Mouse (Mus musculus): ENCODE measurements around the gene St6galnac4. TPM values are rescaled to one million over a fixed set of nuclear protein-coding genes. Genes with fewer than 3 reads are reported as not detected.
A peak's percentile ranks its signal among the peaks of the same experiment; 100 is the strongest.

Gene St6galnac4
- polyA plus RNA-seq, 1 experiment, result 9.6 TPM

GRCm38 (mm10) chr2:32576532-32576931, 10.4 kb upstream of the St6galnac4 start:
- H3K4me3 ChIP-seq (ENCODE audit: low read depth, low read length), result no peak overlapping the region
- no peak overlapping the region for H3K27ac ChIP-seq (ENCODE audit: insufficient read depth, low read depth, low read length)
- WGBS, result 84% methylated on average over 9 of the region's 9 CpGs
- TF ChIP-seq POLR2A (IDR thresholded peaks at IDR 0.05; ENCODE audit: low read depth, low read length) (no peak), CTCF (IDR thresholded peaks at IDR 0.05; ENCODE audit: extremely low read depth, insufficient read length, insufficient replicate concordance, low read depth, low read length) (no peak)
- peaks cover 4% of the 10 kb centered on the region; the same call in 1 of the 2 replicates for H3K36me3 ChIP-seq (ENCODE audit: control insufficient read depth, insufficient read depth, low read length)
- H3K27me3 ChIP-seq (ENCODE audit: control insufficient read depth, insufficient read depth, low read length), result peaks cover 3% of the 10 kb centered on the region; the same call in 1 of the 2 replicates
- peaks cover 9% of the 10 kb centered on the region for H3K4me1 ChIP-seq (ENCODE audit: control insufficient read depth, insufficient read depth, insufficient read length, low read length)

- Histone ChIP-seq H3K27me3 (ENCODE audit: control insufficient read depth, insufficient read depth, low read length) (peaks cover 3% of the 10 kb centered on the region; the same call in 1 of the 2 replicates), H3K27ac (ENCODE audit: insufficient read depth, low read depth, low read length) (no peak overlapping the region), H3K4me1 (ENCODE audit: control insufficient read depth, insufficient read depth, insufficient read length, low read length) (peaks cover 9% of the 10 kb centered on the region), H3K4me3 (ENCODE audit: low read depth, low read length) (no peak overlapping the region), H3K36me3 (ENCODE audit: control insufficient read depth, insufficient read depth, low read length) (no peaks in the 10 kb centered on the region)
- TF ChIP-seq CTCF (IDR thresholded peaks at IDR 0.05; ENCODE audit: extremely low read depth, insufficient read length, insufficient replicate concordance, low read depth, low read length) (no peak), POLR2A (IDR thresholded peaks at IDR 0.05; ENCODE audit: low read depth, low read length) (no peak)
- 37% methylated on average over 28 of the region's 30 CpGs for WGBS
These were observed 8.5 kb upstream of the St6galnac4 start for GRCm38 (mm10) chr2:32578146-32579046.

GRCm38 (mm10) chr2:32581450-32582095, 5.3 kb upstream of the St6galnac4 start:
- peaks cover 3% of the 10 kb centered on the region; the same call in 1 of the 2 replicates for H3K27me3 ChIP-seq (ENCODE audit: control insufficient read depth, insufficient read depth, low read length)
- H3K4me1 ChIP-seq (ENCODE audit: control insufficient read depth, insufficient read depth, insufficient read length, low read length), result peaks cover 3% of the 10 kb centered on the region
- TF ChIP-seq CTCF (IDR thresholded peaks at IDR 0.05; ENCODE audit: extremely low read depth, insufficient read length, insufficient replicate concordance, low read depth, low read length), result no peak
- no peak for TF ChIP-seq POLR2A (IDR thresholded peaks at IDR 0.05; ENCODE audit: low read depth, low read length)
- no peak overlapping the region for H3K4me3 ChIP-seq (ENCODE audit: low read depth, low read length)
- H3K36me3 ChIP-seq (ENCODE audit: control insufficient read depth, insufficient read depth, low read length), result no peaks in the 10 kb centered on the region
- H3K27ac ChIP-seq (ENCODE audit: insufficient read depth, low read depth, low read length), result no peak overlapping the region
- 53% methylated on average over 19 of the region's 19 CpGs for WGBS

- H3K27ac ChIP-seq (ENCODE audit: insufficient read depth, low read depth, low read length), result no peak overlapping the region
- 15% methylated on average over 37 of the region's 37 CpGs for WGBS
- TF ChIP-seq CTCF (IDR thresholded peaks at IDR 0.05; ENCODE audit: extremely low read depth, insufficient read length, insufficient replicate concordance, low read depth, low read length), result peak; percentile 87; the same call in 1 of the 2 replicates
- TF ChIP-seq POLR2A (IDR thresholded peaks at IDR 0.05; ENCODE audit: low read depth, low read length), result no peak; the same call in 1 of the 2 replicates
- H3K4me3 ChIP-seq (ENCODE audit: low read depth, low read length), result peak overlapping the region; percentile 23; the same call in 1 of the 2 replicates
- H3K36me3 ChIP-seq (ENCODE audit: control insufficient read depth, insufficient read depth, low read length), result no peaks in the 10 kb centered on the region
- H3K27me3 ChIP-seq (ENCODE audit: control insufficient read depth, insufficient read depth, low read length), result peaks cover 3% of the 10 kb centered on the region; the same call in 1 of the 2 replicates
- peaks cover 9% of the 10 kb centered on the region for H3K4me1 ChIP-seq (ENCODE audit: control insufficient read depth, insufficient read depth, insufficient read length, low read length)
These were observed 3.8 kb upstream of the St6galnac4 start for GRCm38 (mm10) chr2:32582830-32583799.

- TF ChIP-seq CTCF (IDR thresholded peaks at IDR 0.05; ENCODE audit: extremely low read depth, insufficient read length, insufficient replicate concordance, low read depth, low read length), result no peak
- TF ChIP-seq POLR2A (IDR thresholded peaks at IDR 0.05; ENCODE audit: low read depth, low read length), result no peak
- Histone ChIP-seq H3K27me3 (ENCODE audit: control insufficient read depth, insufficient read depth, low read length) (no peaks in the 10 kb centered on the region), H3K36me3 (ENCODE audit: control insufficient read depth, insufficient read depth, low read length) (no peaks in the 10 kb centered on the region), H3K4me3 (ENCODE audit: low read depth, low read length) (no peak overlapping the region), H3K27ac (ENCODE audit: insufficient read depth, low read depth, low read length) (no peak overlapping the region), H3K4me1 (ENCODE audit: control insufficient read depth, insufficient read depth, insufficient read length, low read length) (peaks cover 10% of the 10 kb centered on the region)
- WGBS, result 86% methylated on average over 7 of the region's 7 CpGs
These were observed 1.7 kb upstream of the St6galnac4 start for GRCm38 (mm10) chr2:32585149-32585714.

- no peak for TF ChIP-seq CTCF (IDR thresholded peaks at IDR 0.05; ENCODE audit: extremely low read depth, insufficient read length, insufficient replicate concordance, low read depth, low read length)
- TF ChIP-seq POLR2A (IDR thresholded peaks at IDR 0.05; ENCODE audit: low read depth, low read length), result no peak; the same call in 1 of the 2 replicates
- Histone ChIP-seq H3K27ac (ENCODE audit: insufficient read depth, low read depth, low read length) (peak overlapping the region; percentile 67), H3K4me3 (ENCODE audit: low read depth, low read length) (peak overlapping the region; percentile 89), H3K36me3 (ENCODE audit: control insufficient read depth, insufficient read depth, low read length) (no peaks in the 10 kb centered on the region), H3K27me3 (ENCODE audit: control insufficient read depth, insufficient read depth, low read length) (no peaks in the 10 kb centered on the region), H3K4me1 (ENCODE audit: control insufficient read depth, insufficient read depth, insufficient read length, low read length) (peaks cover 10% of the 10 kb centered on the region)
- WGBS, result 56% methylated on average over 9 of the region's 9 CpGs
These were observed 931 bp downstream of the St6galnac4 start for GRCm38 (mm10) chr2:32587731-32588321.
